Mouse (Mus musculus) right cerebral cortex, adult 18-20 months (tissue): Measurements from ENCODE around the gene Nat8f3.
A peak's percentile ranks its signal among the peaks of the same experiment; 100 is the strongest.
"Not testable (repeated sequence)": the region's sequence is repeated elsewhere in the genome, so short reads cannot be mapped to it uniquely, and the experiment has no call there.

ENCODE experiments used
- DNase-seq: peaks from one replicate; pipeline ENCODE4 v3.0.0; 2022; ENCODE audit warnings: mixed read lengths

The Nat8f3 gene

GRCm38 (mm10) chr6:85765532-85765931, at the start of gene Nat8f3:
TSS of gene Nat8f3 (minus strand) at chr6:85765754.
- DNase-seq: peak; percentile 6

GRCm38 (mm10) chr6:85813339-85813738, 47.8 kb upstream of the Nat8f3 start:
- no peak for DNase-seq

GRCm38 (mm10) chr6:85810942-85811537, 45.5 kb upstream of the Nat8f3 start:
- not testable (repeated sequence) for DNase-seq

- DNase-seq: not testable (repeated sequence)
Measured at GRCm38 (mm10) chr6:85810514-85810913, 45.0 kb upstream of the Nat8f3 start.

GRCm38 (mm10) chr6:85809784-85810183, 44.2 kb upstream of the Nat8f3 start:
- not testable (repeated sequence) for DNase-seq

- not testable (repeated sequence) for DNase-seq
Measured at GRCm38 (mm10) chr6:85803180-85803579, 37.6 kb upstream of the Nat8f3 start.

- DNase-seq: not testable (repeated sequence)
Measured at GRCm38 (mm10) chr6:85763127-85764070, 2.2 kb downstream of the Nat8f3 start.

- not testable (repeated sequence) for DNase-seq
Measured at GRCm38 (mm10) chr6:85762678-85763077, 2.9 kb downstream of the Nat8f3 start.

GRCm38 (mm10) chr6:85755705-85756249, 9.8 kb downstream of the Nat8f3 start:
- DNase-seq: not testable (repeated sequence)

- not testable (repeated sequence) for DNase-seq
Measured at GRCm38 (mm10) chr6:85713105-85713504, 52.4 kb downstream of the Nat8f3 start, which contains the start of gene Nat8f7. TSS of gene Nat8f7 (minus strand) at chr6:85713205.

- DNase-seq: not testable (repeated sequence)
Measured at GRCm38 (mm10) chr6:85709607-85710006, 55.9 kb downstream of the Nat8f3 start.

- not testable (repeated sequence) for DNase-seq
Measured at GRCm38 (mm10) chr6:85709206-85709605, 56.3 kb downstream of the Nat8f3 start.

GRCm38 (mm10) chr6:85701943-85702342, 63.6 kb downstream of the Nat8f3 start:
- not testable (repeated sequence) for DNase-seq
